Comparison of ENCODE assay signal across 8 mouse cellular contexts in the genomic region with DNA sequence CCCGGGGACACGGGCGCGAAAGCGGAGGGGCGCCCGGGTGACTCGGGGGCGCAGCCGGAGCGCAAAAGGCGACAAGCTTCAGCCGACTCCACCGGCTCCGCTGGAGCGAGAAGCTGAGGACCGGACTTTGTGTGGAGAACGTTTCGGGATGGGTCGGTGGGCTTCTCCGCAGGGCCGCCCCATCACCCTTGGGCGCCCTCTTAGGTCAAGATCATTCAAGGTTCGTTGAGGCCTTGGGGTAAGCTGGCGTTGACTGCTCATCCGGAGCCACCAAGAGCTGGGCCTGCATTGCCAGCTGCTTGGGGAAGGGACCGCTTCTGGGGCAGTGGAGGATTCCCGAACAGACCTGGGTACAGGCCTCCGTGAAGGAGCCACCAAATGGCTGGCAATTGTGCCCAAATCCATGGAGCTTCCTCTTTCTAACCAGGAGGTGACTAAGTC. TPM values are rescaled to one million over a fixed set of nuclear protein-coding genes. Genes with fewer than 3 reads are reported as not detected.
DNase-seq lines count a peak whose midpoint lies in the region; ATAC-seq lines count a peak whose summit lies in the region.

No protein-coding gene starts in this region.

- 2% methylated on average over 29 of the region's 29 CpGs for WGBS in heart, embryonic 13.5 days
- WGBS in limb, embryonic 13.5 days, result 5% methylated on average over 23 of the region's 29 CpGs

- H3K9ac ChIP-seq in heart, embryonic 13.5 days, result peak overlapping the region; percentile 94
- peak overlapping the region; percentile 97 for H3K9ac ChIP-seq in limb, embryonic 13.5 days

- H3K36me3 ChIP-seq in heart, embryonic 13.5 days, result peaks cover 25% of the 10 kb centered on the region
- H3K36me3 ChIP-seq in limb, embryonic 13.5 days, result peaks cover 24% of the 10 kb centered on the region

- peak overlapping the region; percentile 92 for H3K27ac ChIP-seq in heart, embryonic 13.5 days (replicated peaks)
- peak overlapping the region; percentile 88 for H3K27ac ChIP-seq in limb, embryonic 13.5 days

- H3K9me3 ChIP-seq in heart, embryonic 13.5 days, result no peaks in the 10 kb centered on the region
- H3K9me3 ChIP-seq in limb, embryonic 13.5 days, result no peaks in the 10 kb centered on the region

- ATAC-seq in heart, embryonic 13.5 days (ENCODE audit: extremely low read depth, insufficient number of reproducible peaks, low FRiP score, low TSS enrichment), result no peak
- peak; percentile 20; the same call in 1 of the 2 replicates for ATAC-seq in limb, embryonic 13.5 days (ENCODE audit: low FRiP score, low read depth)

- H3K4me1 ChIP-seq in heart, embryonic 13.5 days, result peaks cover 43% of the 10 kb centered on the region
- peaks cover 38% of the 10 kb centered on the region for H3K4me1 ChIP-seq in limb, embryonic 13.5 days

- DNase-seq in heart, adult 18-20 months, result peak; percentile 32 to 62
- DNase-seq in heart, postnatal 36 days, result no peak
- peak; percentile 65 for DNase-seq in NIH3T3 (ENCODE audit: low read depth)
- DNase-seq in retina, postnatal 1 day, result peak; percentile 65
- DNase-seq in urinary bladder, postnatal 36 days (ENCODE audit: low spot score in 2 of 2), result no peak
- no peak for DNase-seq in right cerebral cortex, postnatal 25 days

- H3K27me3 ChIP-seq in heart, embryonic 13.5 days (replicated peaks), result no peaks in the 10 kb centered on the region
- H3K27me3 ChIP-seq in limb, embryonic 13.5 days, result no peaks in the 10 kb centered on the region

- intact Hi-C loops in heart, postnatal 36 days (cut with DNase I), result loop anchor here (5.0 kb wide), 2 partner anchors 38 to 283 kb away; no protein-coding TSS in a partner anchor

- H3K4me2 ChIP-seq in heart, embryonic 13.5 days, result peak overlapping the region; percentile 84
- H3K4me2 ChIP-seq in limb, embryonic 13.5 days (replicated peaks), result peak overlapping the region; percentile 84

- peak overlapping the region; percentile 76 for H3K4me3 ChIP-seq in heart, embryonic 13.5 days
- peak overlapping the region; percentile 73 for H3K4me3 ChIP-seq in limb, embryonic 13.5 days

RNA-seq across cellular contexts. Expression of a gene that starts 0.5 kb away (rescaled TPM):
- 10 to 100 TPM; 28.5 to 31.8 TPM for total RNA-seq in heart, adult 18-20 months (2021)
- 10 to 100 TPM; 32.0 to 34.3 TPM for total RNA-seq in heart, postnatal 36 days (2021)
- polyA plus RNA-seq in heart, embryonic 13.5 days (2015; fragmentation: Nextera tagmentation; extraction: Ambion mirVana), result 7.0 and 7.6 TPM in 2 replicates
- polyA plus RNA-seq in limb, embryonic 13.5 days (2015; fragmentation: Nextera tagmentation; extraction: Ambion mirVana), result 8.5 and 9.1 TPM in 2 replicates

Comparison
In these comparisons a context has a peak if more than half of its experiments do, and no peak if none do; other contexts are left out.
1. DNase-seq: peak in heart, adult 18-20 months (2 of 2), NIH3T3 (single experiment) and retina, postnatal 1 day (single experiment); none in heart, postnatal 36 days (0 of 2), urinary bladder, postnatal 36 days (0 of 2) and right cerebral cortex, postnatal 25 days (single experiment).